Mouse (Mus musculus) activated CD4-positive, CD25-positive, alpha-beta regulatory T cell (primary cell): ENCODE results near the gene Bin2. TPM values are rescaled to one million over a fixed set of nuclear protein-coding genes. Genes with fewer than 3 reads are reported as not detected.

Source experiments
- polyA plus RNA-seq, 2 experiments: library from polyadenylated mRNA; unstranded; fragments of 100-300 nt; shearing (Covaris generic); gene quantifications; one replicate each; pipeline ENCODE4 v1.2.1; 2017

The Bin2 gene
- 100 to 1,000 TPM; 729 to 768 TPM for polyA plus RNA-seq

GRCm38 (mm10) chr15:100669337-100669736 is at the start of gene Bin2:
TSS of gene Bin2 (minus strand) at chr15:100669553.

GRCm38 (mm10) chr15:100687430-100687971 is 18.1 kb upstream of the Bin2 start, which contains the start of gene Cela1:
TSS of gene Cela1 (minus strand) at chr15:100687921.

GRCm38 (mm10) chr15:100636700-100637501 is 32.5 kb downstream of the Bin2 start, which contains the start of gene Smagp:
TSS of gene Smagp (minus strand) at chr15:100636940.

GRCm38 (mm10) chr15:100614996-100615824 is 54.1 kb downstream of the Bin2 start, which contains the start of gene Dazap2:
TSS of gene Dazap2 (plus strand) at chr15:100615349.

GRCm38 (mm10) chr15:100599276-100600046 is 69.9 kb downstream of the Bin2 start, which contains the start of gene Pou6f1:
TSS of gene Pou6f1 (minus strand) at chr15:100599984.

Other genes with a start within 250 kb of the Bin2 start
- under 1 TPM in 1 of 2 experiments, not detected in 1; 0.49 TPM for gene Gm5475, start 247.4 kb downstream of the Bin2 start, polyA plus RNA-seq
- gene Slc11a2, start 244.5 kb downstream of the Bin2 start, polyA plus RNA-seq, result 10 to 100 TPM; 27.5 to 29.9 TPM
- gene Letmd1, start 200.5 kb downstream of the Bin2 start, polyA plus RNA-seq, result 10 to 100 TPM; 30.1 to 32.2 TPM
- 1 to 10 TPM; 4.1 to 4.9 TPM for gene Csrnp2, start 174.1 kb downstream of the Bin2 start, polyA plus RNA-seq
- gene Tfcp2, start 117.5 kb downstream of the Bin2 start, polyA plus RNA-seq, result 1 to 10 TPM; 5.4 to 6.9 TPM
- gene Pou6f1, start 69.6 kb downstream of the Bin2 start, polyA plus RNA-seq, result 10 to 100 TPM in 1 of 2 experiments, 1 to 10 TPM in 1; 8.0 to 12.6 TPM
- gene Dazap2, start 54.2 kb downstream of the Bin2 start, polyA plus RNA-seq, result 100 to 1,000 TPM; 647 to 669 TPM
- 1 to 10 TPM in 1 of 2 experiments, under 1 TPM in 1; 0.76 to 2.0 TPM for gene Smagp, start 32.6 kb downstream of the Bin2 start, polyA plus RNA-seq
- 10 to 100 TPM; 17.7 to 24.2 TPM for gene Cela1, start 18.4 kb upstream of the Bin2 start, polyA plus RNA-seq
- gene Galnt6, start 59.8 kb upstream of the Bin2 start, polyA plus RNA-seq, result 100 to 1,000 TPM in 1 of 2 experiments, 10 to 100 TPM in 1; 92.9 to 164 TPM
- 10 to 100 TPM; 13.1 to 19.4 TPM for gene Slc4a8, start 92.2 kb upstream of the Bin2 start, polyA plus RNA-seq
- 1 to 10 TPM in 1 of 2 experiments, not detected in 1; 1.7 TPM for gene Scn8a, start 200.3 kb upstream of the Bin2 start, polyA plus RNA-seq